Mouse (Mus musculus): ENCODE measurements at regions not wholly inside any gene's neighbourhood (a gene's known extent, or its start where the extent isn't known, plus 50 kb on each side); places are given as distances from the start of the nearest gene placed in this dataset.

DNA sequence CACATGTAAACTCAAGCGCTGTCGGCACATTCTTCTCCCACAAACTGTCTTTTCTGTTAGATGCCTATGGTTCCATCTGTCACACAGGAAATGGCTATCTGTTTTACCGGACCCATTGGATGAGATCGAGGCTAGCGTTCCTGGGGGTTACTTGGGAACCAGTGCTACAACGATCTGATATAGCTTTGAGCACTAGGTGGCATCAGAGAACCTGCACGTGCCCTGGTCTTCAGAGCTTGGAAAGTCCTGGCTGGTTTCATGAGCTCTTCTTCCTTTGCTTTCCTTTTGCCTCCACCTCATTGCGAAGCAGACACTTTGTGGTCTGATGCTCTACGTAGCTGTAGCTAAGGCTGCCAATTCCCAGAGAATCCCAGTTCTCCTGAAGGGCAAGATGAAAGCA lies 123.8 kb upstream of the Cyyr1 start:
- WGBS, result 44% methylated on average over 9 of the region's 9 CpGs
- Histone ChIP-seq H3K4me2 (replicated peaks) (no peak overlapping the region), H3K4me1 (replicated peaks) (no peaks in the 10 kb centered on the region), H3K9me3 (no peaks in the 10 kb centered on the region), H3K9ac (replicated peaks) (no peak overlapping the region), H3K27me3 (no peaks in the 10 kb centered on the region), H3K36me3 (no peaks in the 10 kb centered on the region), H3K4me3 (replicated peaks) (no peak overlapping the region), H3K27ac (no peak overlapping the region)
- ATAC-seq, result no peak

DNA sequence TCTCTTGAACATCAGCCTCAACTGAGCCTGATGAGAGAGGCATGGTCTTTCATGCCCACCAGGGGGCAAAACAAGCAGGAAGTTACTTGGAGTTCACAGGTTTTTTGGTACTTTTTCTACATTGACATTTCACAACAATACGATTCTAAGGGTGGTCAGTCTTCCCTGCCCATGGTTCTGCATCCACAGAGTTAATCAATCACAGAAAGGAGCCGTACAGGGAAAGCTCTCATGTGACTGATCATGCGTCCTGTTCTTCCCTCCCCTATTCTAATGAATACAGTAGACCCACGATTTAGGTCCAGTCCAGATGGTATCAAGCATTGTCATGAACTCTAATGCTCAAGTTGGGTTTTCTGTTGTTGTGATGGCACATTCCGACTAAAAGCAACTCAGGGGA lies 115.6 kb upstream of the Cyyr1 start:
- WGBS, result 83% methylated on average over 5 of the region's 5 CpGs
- H3K4me2 ChIP-seq (replicated peaks), result no peak overlapping the region

GRCm38 (mm10) chr16:85667790-85668189 lies 114.6 kb upstream of the Cyyr1 start:
- no peak overlapping the region for H3K4me2 ChIP-seq (replicated peaks)
- no peaks in the 10 kb centered on the region for H3K9me3 ChIP-seq
- WGBS, result 82% methylated on average over 1 of the region's 1 CpGs
- no peak for ATAC-seq
- no peak overlapping the region for H3K4me3 ChIP-seq (replicated peaks)
- no peaks in the 10 kb centered on the region for H3K4me1 ChIP-seq (replicated peaks)
- no peaks in the 10 kb centered on the region for H3K27me3 ChIP-seq
- no peaks in the 10 kb centered on the region for H3K36me3 ChIP-seq
- no peak overlapping the region for H3K27ac ChIP-seq
- no peak overlapping the region for H3K9ac ChIP-seq (replicated peaks)

More for the DNA sequence above, 115.6 kb upstream of the Cyyr1 start:
- no peaks in the 10 kb centered on the region for H3K27me3 ChIP-seq
- no peaks in the 10 kb centered on the region for H3K9me3 ChIP-seq
- no peak overlapping the region for H3K4me3 ChIP-seq (replicated peaks)
- H3K27ac ChIP-seq, result no peak overlapping the region
- no peak overlapping the region for H3K9ac ChIP-seq (replicated peaks)
- ATAC-seq, result no peak
- no peaks in the 10 kb centered on the region for H3K36me3 ChIP-seq
- H3K4me1 ChIP-seq (replicated peaks), result no peaks in the 10 kb centered on the region

GRCm38 (mm10) chr16:85649516-85649915 lies 96.3 kb upstream of the Cyyr1 start:
- no peak overlapping the region for H3K4me3 ChIP-seq (replicated peaks)
- WGBS, result 92% methylated on average over 1 of the region's 1 CpGs
- no peaks in the 10 kb centered on the region for H3K27me3 ChIP-seq
- H3K4me2 ChIP-seq (replicated peaks), result no peak overlapping the region
- H3K9me3 ChIP-seq, result no peaks in the 10 kb centered on the region
- H3K9ac ChIP-seq (replicated peaks), result no peak overlapping the region
- H3K36me3 ChIP-seq, result no peaks in the 10 kb centered on the region
- no peak for ATAC-seq
- H3K4me1 ChIP-seq (replicated peaks), result no peaks in the 10 kb centered on the region
- no peak overlapping the region for H3K27ac ChIP-seq

- Histone ChIP-seq H3K27ac (no peak overlapping the region), H3K4me3 (replicated peaks) (no peak overlapping the region), H3K9ac (replicated peaks) (no peak overlapping the region), H3K4me2 (replicated peaks) (no peak overlapping the region), H3K4me1 (replicated peaks) (no peaks in the 10 kb centered on the region), H3K36me3 (no peaks in the 10 kb centered on the region), H3K27me3 (no peaks in the 10 kb centered on the region), H3K9me3 (no peaks in the 10 kb centered on the region)
- ATAC-seq, result no peak
- WGBS, result 74% methylated on average over 4 of the region's 4 CpGs
Observed at GRCm38 (mm10) chr16:85640992-85641391, 87.8 kb upstream of the Cyyr1 start.

GRCm38 (mm10) chr16:85637079-85637478 lies 83.9 kb upstream of the Cyyr1 start:
- no peaks in the 10 kb centered on the region for H3K9me3 ChIP-seq
- no peaks in the 10 kb centered on the region for H3K36me3 ChIP-seq
- no peaks in the 10 kb centered on the region for H3K4me1 ChIP-seq (replicated peaks)
- ATAC-seq, result no peak
- H3K9ac ChIP-seq (replicated peaks), result no peak overlapping the region
- H3K27ac ChIP-seq, result no peak overlapping the region
- no peak overlapping the region for H3K4me2 ChIP-seq (replicated peaks)
- no peaks in the 10 kb centered on the region for H3K27me3 ChIP-seq
- WGBS, result 67% methylated on average over 1 of the region's 1 CpGs
- H3K4me3 ChIP-seq (replicated peaks), result no peak overlapping the region

DNA sequence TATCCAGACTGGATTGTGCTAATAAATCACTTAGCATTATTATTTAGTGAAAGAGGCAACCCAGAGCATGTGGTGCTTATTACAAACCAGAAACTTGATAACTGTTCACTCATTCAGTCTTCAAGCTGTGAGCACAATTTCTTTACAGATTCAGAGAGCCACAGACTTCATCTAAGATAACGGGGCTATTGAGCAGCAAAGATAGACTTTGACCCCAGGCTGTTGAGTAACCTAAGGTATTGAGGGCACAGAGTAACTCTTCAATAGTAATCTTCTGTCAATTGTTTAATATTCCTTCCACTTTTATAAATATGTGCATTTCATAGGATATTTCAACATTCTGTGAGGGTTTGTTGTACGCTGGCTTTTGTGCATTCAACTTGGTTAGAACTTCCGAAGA lies 76.5 kb upstream of the Cyyr1 start:
- H3K4me3 ChIP-seq (replicated peaks), result no peak overlapping the region
- no peaks in the 10 kb centered on the region for H3K27me3 ChIP-seq
- no peak overlapping the region for H3K27ac ChIP-seq
- no peak overlapping the region for H3K9ac ChIP-seq (replicated peaks)
- no peak overlapping the region for H3K4me2 ChIP-seq (replicated peaks)
- H3K36me3 ChIP-seq, result no peaks in the 10 kb centered on the region
- H3K4me1 ChIP-seq (replicated peaks), result no peaks in the 10 kb centered on the region
- no peak for ATAC-seq
- 92% methylated on average over 3 of the region's 3 CpGs for WGBS
- no peaks in the 10 kb centered on the region for H3K9me3 ChIP-seq

GRCm38 (mm10) chr16:85624505-85624904 lies 71.3 kb upstream of the Cyyr1 start:
- H3K36me3 ChIP-seq, result no peaks in the 10 kb centered on the region
- 30% methylated on average over 8 of the region's 8 CpGs for WGBS
- ATAC-seq, result 0 out of 2 replicates have a peak, but pooled peaks have one; percentile 17
- no peaks in the 10 kb centered on the region for H3K27me3 ChIP-seq
- peak overlapping the region; percentile 41; the same call in 1 of the 2 replicates for H3K27ac ChIP-seq
- no peak overlapping the region for H3K9ac ChIP-seq (replicated peaks)
- no peak overlapping the region for H3K4me3 ChIP-seq (replicated peaks)
- no peak overlapping the region for H3K4me2 ChIP-seq (replicated peaks)
- no peaks in the 10 kb centered on the region for H3K9me3 ChIP-seq
- 0 out of 2 replicates have a peak, but pooled peaks cover 5% of the 10 kb centered on the region for H3K4me1 ChIP-seq (replicated peaks)

DNA sequence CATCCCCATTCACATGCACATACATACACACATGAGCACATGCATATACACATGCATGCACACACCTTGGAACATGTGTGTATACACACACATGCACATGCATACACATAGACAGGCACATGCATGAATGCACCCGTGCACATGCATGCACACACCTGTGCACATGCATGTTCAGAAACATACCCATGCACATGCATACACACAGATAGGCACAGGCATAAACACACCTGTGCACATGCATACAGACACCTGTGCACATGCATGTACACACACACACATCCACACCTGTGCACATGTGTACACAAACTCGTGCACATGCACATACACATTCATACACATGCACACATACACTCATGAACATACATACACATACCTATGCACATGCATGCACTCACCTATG lies 50.9 kb upstream of the Cyyr1 start:
- no peaks in the 10 kb centered on the region for H3K36me3 ChIP-seq
- H3K9me3 ChIP-seq, result no peaks in the 10 kb centered on the region
- no peaks in the 10 kb centered on the region for H3K27me3 ChIP-seq
- no peak overlapping the region for H3K27ac ChIP-seq
- H3K4me3 ChIP-seq (replicated peaks), result no peak overlapping the region
- H3K9ac ChIP-seq (replicated peaks), result no peak overlapping the region
- no peaks in the 10 kb centered on the region for H3K4me1 ChIP-seq (replicated peaks)
- whole genome bisulfite sequencing, result 84% methylated on average over 2 of the region's 2 CpGs
- ATAC-seq, result peak; percentile 34; the same call in 1 of the 2 replicates
- H3K4me2 ChIP-seq (replicated peaks), result no peak overlapping the region
